Mouse (Mus musculus) layer of hippocampus, postnatal 14 days (tissue): ENCODE results near the gene Gse1. TPM values are rescaled to one million over a fixed set of nuclear protein-coding genes. Genes with fewer than 3 reads are reported as not detected.
A peak's percentile ranks its signal among the peaks of the same experiment; 100 is the strongest.

Experiments
- DNase-seq, 2 experiments: peaks; one replicate each; pipeline ENCODE4 v3.0.0; 2021 to 2022; ENCODE audit warnings: low spot score in 2 of 2, mixed read lengths in 1 of 2
- total RNA-seq, 2 experiments: library from RNA; stranded (reverse); gene quantifications; 2 replicates each; pipeline ENCODE4 v1.2.3; 2021

The Gse1 gene
- total RNA-seq, 2 experiments from 2014 or later, result 94.0 to 107 TPM

GRCm38 (mm10) chr8:120234457-120234856 lies 6.2 kb downstream of the Gse1 start:
- DNase-seq, result peak in 1 of 2 experiments; percentile 34

GRCm38 (mm10) chr8:120234866-120235265 lies 6.6 kb downstream of the Gse1 start:
- peak in 1 of 2 experiments; percentile 15 for DNase-seq

GRCm38 (mm10) chr8:120243222-120243621 lies 15.0 kb downstream of the Gse1 start:
- no peak for DNase-seq

GRCm38 (mm10) chr8:120243916-120244451 lies 15.7 kb downstream of the Gse1 start:
- no peak for DNase-seq

GRCm38 (mm10) chr8:120244553-120244952 lies 16.3 kb downstream of the Gse1 start:
- no peak for DNase-seq

GRCm38 (mm10) chr8:120247618-120248017 lies 19.4 kb downstream of the Gse1 start:
- DNase-seq, result no peak

- DNase-seq, result no peak
These were observed 19.8 kb downstream of the Gse1 start for GRCm38 (mm10) chr8:120248031-120248430.

- no peak for DNase-seq
These were observed 20.2 kb downstream of the Gse1 start for GRCm38 (mm10) chr8:120248451-120248850.

- DNase-seq, result no peak
These were observed 21.6 kb downstream of the Gse1 start for GRCm38 (mm10) chr8:120249800-120250336.

GRCm38 (mm10) chr8:120250750-120251410 lies 22.6 kb downstream of the Gse1 start:
- DNase-seq, result no peak

- no peak for DNase-seq
These were observed 23.3 kb downstream of the Gse1 start for GRCm38 (mm10) chr8:120251411-120252035.

GRCm38 (mm10) chr8:120253626-120254025 lies 25.4 kb downstream of the Gse1 start:
- DNase-seq, result no peak

- DNase-seq, result no peak
These were observed 27.2 kb downstream of the Gse1 start for GRCm38 (mm10) chr8:120255406-120255987.

- peak in 1 of 2 experiments; percentile 64 for DNase-seq
These were observed 28.7 kb downstream of the Gse1 start for GRCm38 (mm10) chr8:120256958-120257357.

GRCm38 (mm10) chr8:120259206-120259605 lies 30.9 kb downstream of the Gse1 start:
- no peak for DNase-seq

GRCm38 (mm10) chr8:120260677-120261076 lies 32.4 kb downstream of the Gse1 start:
- DNase-seq, result no peak

- no peak for DNase-seq
These were observed 33.3 kb downstream of the Gse1 start for GRCm38 (mm10) chr8:120261338-120262120.

- DNase-seq, result no peak
These were observed 35.6 kb downstream of the Gse1 start for GRCm38 (mm10) chr8:120263879-120264278.

GRCm38 (mm10) chr8:120264388-120264943 lies 36.2 kb downstream of the Gse1 start:
- DNase-seq, result no peak

- DNase-seq, result peak; percentile 77 to 89
These were observed 36.7 kb downstream of the Gse1 start for GRCm38 (mm10) chr8:120264944-120265453.

- DNase-seq, result no peak
These were observed 37.2 kb downstream of the Gse1 start for GRCm38 (mm10) chr8:120265471-120265870.
